Comparison of ENCODE assay signal across 21 mouse cellular contexts in the genomic region with DNA sequence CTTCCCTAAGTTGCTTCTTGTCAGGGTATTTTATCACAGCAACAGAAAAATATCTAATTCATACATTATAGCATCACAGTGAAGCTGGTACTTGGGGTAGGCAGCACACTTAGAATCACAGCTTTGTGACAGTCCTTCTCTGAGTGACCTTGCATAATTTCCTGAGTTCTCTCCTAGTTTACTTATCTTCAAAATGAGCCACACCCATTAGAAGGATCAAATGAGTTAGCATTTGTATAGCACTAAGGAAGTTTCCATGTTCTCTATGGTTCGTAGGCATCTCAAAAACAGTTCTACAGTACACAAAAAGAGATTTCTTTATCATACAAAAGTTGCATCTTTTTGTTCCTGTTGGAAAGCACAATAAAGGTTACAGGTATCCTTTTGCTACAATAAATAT.
DNase-seq lines count a peak whose midpoint lies in the region; ATAC-seq and TF ChIP-seq lines count a peak whose summit lies in the region.
"Had no signal": no experiment of that assay in that cellular context is flagged by ENCODE, and none has a peak within 500 bp of the region (broad histone marks: within the 10 kb centered on the region; RNA-seq: fewer than 3 reads in every experiment).

No protein-coding gene starts in this region.

- peak; percentile 34 to 37; a peak in 2 of 4 replicates for TF ChIP-seq EP300 in MEL (IDR thresholded peaks at IDR 0.05; ENCODE audit: low read depth in 1 of 2, low read length in 2 of 2)
- no peak for TF ChIP-seq EP300 in liver, postnatal 0 days (IDR thresholded peaks at IDR 0.05; ENCODE audit: low read depth)

- WGBS in liver, postnatal 0 days (ENCODE audit: insufficient replicate concordance): 68% methylated on average over 1 of the region's 1 CpGs
- WGBS in hindbrain, embryonic 10.5 days: 88% methylated on average over 1 of the region's 1 CpGs

- TF ChIP-seq RAD21 in MEL (IDR thresholded peaks at IDR 0.05; ENCODE audit: low read depth, low read length): no peak

- peaks cover 28 to 30% of the 10 kb centered on the region in 2 experiments for H3K4me1 ChIP-seq in MEL (ENCODE audit: control insufficient read depth in 1 of 2, insufficient read depth in 2 of 2, low read length in 2 of 2)
- H3K4me1 ChIP-seq in liver, postnatal 0 days (ENCODE audit: insufficient read depth): no peaks in the 10 kb centered on the region
- H3K4me1 ChIP-seq in hindbrain, embryonic 10.5 days (replicated peaks): no peaks in the 10 kb centered on the region
- H3K4me1 ChIP-seq: embryonic facial prominence, embryonic 12.5 days; heart, embryonic 10.5 days; hindbrain, embryonic 13.5 days; intestine, embryonic 15.5 days had no signal

- H3K9ac ChIP-seq in MEL (ENCODE audit: control insufficient read depth, low read depth, low read length, poor library complexity, severe bottlenecking): no peak overlapping the region
- no peak overlapping the region for H3K9ac ChIP-seq in liver, postnatal 0 days (replicated peaks)
- H3K9ac ChIP-seq: embryonic facial prominence, embryonic 12.5 days; hindbrain, embryonic 13.5 days; intestine, embryonic 15.5 days had no signal

- 0 out of 2 replicates have a peak, but pooled peaks have one; percentile 27 for ATAC-seq in granulocyte monocyte progenitor cell, adult 5-6 weeks (replicated peaks; ENCODE audit: poor library complexity, severe bottlenecking)
- ATAC-seq in liver, postnatal 0 days: peak; percentile 85
- ATAC-seq: forebrain, embryonic 14.5 days; intestine, embryonic 15.5 days had no signal

- intact Hi-C loops in left cerebral cortex, postnatal 36 days (cut with DNase I): no loop called here

- TF ChIP-seq CTCF in MEL (IDR thresholded peaks at IDR 0.05 in 2 of 3, conservative IDR thresholded peaks at IDR 0.05 in 1 of 3; ENCODE audit: control insufficient read depth in 1 of 3, insufficient read depth in 1 of 3, low read depth in 2 of 3, low read length in 3 of 3, poor library complexity in 1 of 3, severe bottlenecking in 1 of 3): no peak
- TF ChIP-seq CTCF in liver, postnatal 0 days (IDR thresholded peaks at IDR 0.05; ENCODE audit: low read depth): no peak

- peaks cover 0 to 55% of the 10 kb centered on the region in 2 experiments; a peak in 2 of 4 replicates for H3K36me3 ChIP-seq in MEL (ENCODE audit: control insufficient read depth in 1 of 2, insufficient read depth in 2 of 2, low read length in 2 of 2)
- no peaks in the 10 kb centered on the region for H3K36me3 ChIP-seq in liver, postnatal 0 days (replicated peaks; ENCODE audit: insufficient read depth, low read length)
- H3K36me3 ChIP-seq in hindbrain, embryonic 10.5 days: no peaks in the 10 kb centered on the region
- H3K36me3 ChIP-seq: embryonic facial prominence, embryonic 12.5 days; heart, embryonic 10.5 days; hindbrain, embryonic 13.5 days; intestine, embryonic 15.5 days had no signal

- no peaks in the 10 kb centered on the region for H3K27me3 ChIP-seq in MEL (ENCODE audit: control insufficient read depth in 1 of 2, insufficient read depth in 2 of 2, low read length in 2 of 2)
- H3K27me3 ChIP-seq in liver, postnatal 0 days (ENCODE audit: insufficient read depth, low read length): no peaks in the 10 kb centered on the region
- H3K27me3 ChIP-seq in hindbrain, embryonic 10.5 days (ENCODE audit: insufficient read depth, poor library complexity, severe bottlenecking): peaks cover 37% of the 10 kb centered on the region
- H3K27me3 ChIP-seq: CH12.LX had no signal

- H3K9me3 ChIP-seq in MEL (replicated peaks; ENCODE audit: insufficient read depth, low read length): no peaks in the 10 kb centered on the region
- H3K9me3 ChIP-seq in liver, postnatal 0 days (ENCODE audit: low read length): no peaks in the 10 kb centered on the region
- H3K9me3 ChIP-seq in hindbrain, embryonic 10.5 days: no peaks in the 10 kb centered on the region
- H3K9me3 ChIP-seq: embryonic facial prominence, embryonic 12.5 days; heart, embryonic 10.5 days; hindbrain, embryonic 13.5 days; intestine, embryonic 15.5 days had no signal

- peak; percentile 64 for DNase-seq in MEL (ENCODE audit: low read depth, low spot score)
- peak; percentile 29 for DNase-seq in c-Kit-positive CD71-positive TER-119-positive erythroid progenitor cells, embryonic 14.5 days (ENCODE audit: low spot score)
- no peak for DNase-seq in liver, postnatal 0 days
- no peak for DNase-seq in ovary, postnatal 10 days (ENCODE audit: low spot score)
- DNase-seq in frontal cortex, postnatal 10 days (ENCODE audit: low spot score in 2 of 2): no peak
- DNase-seq in hindbrain, embryonic 10.5 days (ENCODE audit: low spot score): no peak
- no peak for DNase-seq in left cerebral cortex, postnatal 36 days (ENCODE audit: low spot score in 2 of 2)
- DNase-seq: adrenal gland, adult 2 months; cerebellum, adult 2 months; cerebellum, postnatal 10 days; gastrocnemius, postnatal 36 days; heart, adult 18-20 months; heart, postnatal 10 days; heart, postnatal 4 days had no signal

- no peak overlapping the region for H3K4me2 ChIP-seq in liver, postnatal 0 days (ENCODE audit: low read depth, low read length)
- H3K4me2 ChIP-seq: embryonic facial prominence, embryonic 12.5 days; hindbrain, embryonic 13.5 days; intestine, embryonic 15.5 days had no signal

- H3K79me2 ChIP-seq in MEL (ENCODE audit: control insufficient read depth, insufficient read depth, low read length, poor library complexity): no peaks in the 10 kb centered on the region

- H3K27ac ChIP-seq in MEL (ENCODE audit: control insufficient read depth, low read depth, low read length): peak overlapping the region; percentile 54
- no peak overlapping the region for H3K27ac ChIP-seq in liver, postnatal 0 days (ENCODE audit: low read depth)
- no peak overlapping the region for H3K27ac ChIP-seq in hindbrain, embryonic 10.5 days
- H3K27ac ChIP-seq: embryonic facial prominence, embryonic 12.5 days; heart, embryonic 10.5 days; hindbrain, embryonic 13.5 days; intestine, embryonic 15.5 days had no signal

- TF ChIP-seq POLR2A in MEL (IDR thresholded peaks at IDR 0.05; ENCODE audit: control insufficient read depth in 1 of 2, insufficient read depth in 1 of 2, low read depth in 1 of 2, low read length in 2 of 2, poor library complexity in 1 of 2): no peak

- H3K4me3 ChIP-seq in MEL (ENCODE audit: control insufficient read depth in 1 of 2, insufficient read depth in 1 of 2, low read depth in 2 of 2, low read length in 2 of 2): no peak overlapping the region
- no peak overlapping the region for H3K4me3 ChIP-seq in liver, postnatal 0 days (ENCODE audit: low read depth, low read length)
- H3K4me3 ChIP-seq in hindbrain, embryonic 10.5 days: no peak overlapping the region
- H3K4me3 ChIP-seq: embryonic facial prominence, embryonic 12.5 days; heart, embryonic 10.5 days; hindbrain, embryonic 13.5 days; intestine, embryonic 15.5 days had no signal

TF ChIP-seq in MEL, 35 proteins besides CTCF, POLR2A, EP300 and RAD21:
- TF ChIP-seq MYC (IDR thresholded peaks at IDR 0.05; ENCODE audit: low read depth, low read length): no peak
- TF ChIP-seq SMC3 (IDR thresholded peaks at IDR 0.05; ENCODE audit: low read depth, low read length): no peak
- TF ChIP-seq ELF1 (IDR thresholded peaks at IDR 0.05; ENCODE audit: low read depth, low read length): no peak
- no peak for TF ChIP-seq JUND (IDR thresholded peaks at IDR 0.05; ENCODE audit: low read depth, low read length)
- TF ChIP-seq MAZ (IDR thresholded peaks at IDR 0.05; ENCODE audit: low read depth, low read length): no peak
- TF ChIP-seq NRF1 (IDR thresholded peaks at IDR 0.05; ENCODE audit: insufficient read depth, low read depth, low read length, poor library complexity, severe bottlenecking): no peak
- TF ChIP-seq CHD1 (IDR thresholded peaks at IDR 0.05; ENCODE audit: low read depth, low read length): no peak
- peak; percentile 66; the same call in 1 of the 2 replicates for TF ChIP-seq RCOR1 (IDR thresholded peaks at IDR 0.05; ENCODE audit: low read depth, low read length)
- no peak for TF ChIP-seq HCFC1 (IDR thresholded peaks at IDR 0.05; ENCODE audit: low read depth, low read length)
- no peak for TF ChIP-seq USF1 (IDR thresholded peaks at IDR 0.05; ENCODE audit: low read depth, low read length)
- peak; percentile 46; the same call in 1 of the 2 replicates for TF ChIP-seq GATA1 (IDR thresholded peaks at IDR 0.05; ENCODE audit: low read depth, low read length)
- TF ChIP-seq SIN3A (IDR thresholded peaks at IDR 0.05; ENCODE audit: low read length): no peak
- no peak for TF ChIP-seq UBTF (IDR thresholded peaks at IDR 0.05; ENCODE audit: borderline replicate concordance, insufficient read depth, low read depth, low read length)
- no peak for TF ChIP-seq ZC3H11A (IDR thresholded peaks at IDR 0.05; ENCODE audit: low read depth, low read length)
- TF ChIP-seq KAT2A (conservative IDR thresholded peaks at IDR 0.05; ENCODE audit: low read depth, low read length): no peak
- TF ChIP-seq CHD2 (IDR thresholded peaks at IDR 0.05; ENCODE audit: low read length): no peak
- TF ChIP-seq ETS1 (IDR thresholded peaks at IDR 0.05; ENCODE audit: low read depth, low read length): peak; percentile 54; the same call in 1 of the 2 replicates
- no peak for TF ChIP-seq MYB (IDR thresholded peaks at IDR 0.05; ENCODE audit: low read depth, low read length)
- no peak for TF ChIP-seq TAL1 (IDR thresholded peaks at IDR 0.05; ENCODE audit: low read length)
- TF ChIP-seq BHLHE40 (IDR thresholded peaks at IDR 0.05; ENCODE audit: borderline replicate concordance, low read depth, low read length): no peak
- no peak for TF ChIP-seq TCF12 (IDR thresholded peaks at IDR 0.05; ENCODE audit: low read depth, low read length)
- no peak for TF ChIP-seq ZNF384 (IDR thresholded peaks at IDR 0.05; ENCODE audit: low read depth, low read length)
- TF ChIP-seq USF2 (IDR thresholded peaks at IDR 0.05; ENCODE audit: borderline replicate concordance in 1 of 2, insufficient read depth in 1 of 2, low read depth in 1 of 2, low read length in 2 of 2): no peak
- TF ChIP-seq POLR2AphosphoS2 (IDR thresholded peaks at IDR 0.05; ENCODE audit: low read length): no peak
- TF ChIP-seq MXI1 (IDR thresholded peaks at IDR 0.05; ENCODE audit: low read depth, low read length): no peak
- TF ChIP-seq NELFE (IDR thresholded peaks at IDR 0.05; ENCODE audit: low read depth, low read length): no peak
- 0 out of 2 replicates have a peak, but pooled peaks have one; percentile 23 for TF ChIP-seq TBP (IDR thresholded peaks at IDR 0.05; ENCODE audit: low read depth, low read length)
- TF ChIP-seq E2F4 (IDR thresholded peaks at IDR 0.05; ENCODE audit: borderline replicate concordance, low read depth, low read length): no peak
- no peak for TF ChIP-seq GABPA (IDR thresholded peaks at IDR 0.05; ENCODE audit: low read depth, low read length)
- TF ChIP-seq MAFK (IDR thresholded peaks at IDR 0.05; ENCODE audit: borderline replicate concordance, low read depth, low read length): no peak

Comparison
In these comparisons a context has a peak if more than half of its experiments do, and no peak if none do; other contexts are left out.
1. DNase-seq: peak in MEL (single experiment) and c-Kit-positive CD71-positive TER-119-positive erythroid progenitor cells, embryonic 14.5 days (single experiment); none in liver, postnatal 0 days (single experiment), ovary, postnatal 10 days (single experiment), frontal cortex, postnatal 10 days (0 of 2), hindbrain, embryonic 10.5 days (single experiment) and left cerebral cortex, postnatal 36 days (0 of 2).